Mouse (Mus musculus) E14TG2a.4 (cell line): Measurements from ENCODE around the gene Wfdc1.

Source experiments
- H3K27me3 ChIP-seq: 2 replicates; pipeline ENCODE4 v1.6.1; 2014; ENCODE audit warnings: low read length, control low read depth; ENCODE audit not compliant: insufficient read depth
- H3K36me3 ChIP-seq: 2 replicates; pipeline ENCODE4 v1.6.1; 2014; ENCODE audit warnings: low read length, control low read depth; ENCODE audit not compliant: insufficient read depth
- H3K4me1 ChIP-seq: replicated peaks from 2 replicates; pipeline ENCODE4 v1.6.1; 2014; ENCODE audit warnings: low read depth, low read length, control low read depth
- H3K4me3 ChIP-seq: replicated peaks from 2 replicates; pipeline ENCODE4 v1.5.1; 2014; ENCODE audit warnings: mild to moderate bottlenecking, low read length
- H3K9me3 ChIP-seq: 2 replicates; pipeline ENCODE4 v1.6.1; 2014; ENCODE audit warnings: low read length, control low read depth
- CTCF ChIP-seq: conservative IDR thresholded peaks from 2 replicates; pipeline ENCODE4 v1.5.1; 2014; ENCODE audit warnings: low read length
- NANOG ChIP-seq: IDR thresholded peaks from 2 replicates; pipeline ENCODE4 v1.6.1; 2014; ENCODE audit warnings: borderline replicate concordance, low read length, mixed read lengths
- POU5F1 ChIP-seq: IDR thresholded peaks from 2 replicates; pipeline ENCODE4 v1.6.1; 2014; ENCODE audit warnings: low read length, borderline replicate concordance

Wfdc1 gene

GRCm38 (mm10) chr8:119679184-119679583, 13.0 kb downstream of the Wfdc1 start:
- Histone ChIP-seq H3K4me3 (peak overlapping the region; percentile 69), H3K9me3 (no peaks in the 10 kb centered on the region), H3K27me3 (peaks cover 10% of the 10 kb centered on the region), H3K4me1 (peaks cover 19% of the 10 kb centered on the region), H3K36me3 (no peaks in the 10 kb centered on the region)
- TF ChIP-seq POU5F1 (no peak), CTCF (no peak), NANOG (no peak)

DNA sequence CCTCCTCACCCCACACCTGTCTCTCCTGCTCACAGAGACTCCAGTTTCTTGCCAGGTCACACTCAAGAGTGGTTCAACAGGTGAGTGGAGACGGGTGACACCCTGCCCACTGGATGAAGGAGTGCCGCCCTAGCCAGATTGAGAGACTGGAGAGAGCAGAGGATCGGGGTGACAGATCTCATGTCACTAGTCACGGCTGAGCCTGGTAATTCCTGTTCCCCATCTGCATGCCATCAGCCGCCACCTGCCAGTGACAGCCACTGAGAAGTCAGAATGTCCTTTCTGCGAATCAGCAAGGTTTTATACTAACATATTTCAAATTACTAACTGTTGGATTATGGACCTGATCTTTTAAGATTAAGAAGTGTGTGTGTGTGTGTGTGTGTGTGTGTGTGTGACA, 24.4 kb downstream of the Wfdc1 start:
- TF ChIP-seq NANOG (no peak), POU5F1 (no peak), CTCF (no peak)
- Histone ChIP-seq H3K36me3 (no peaks in the 10 kb centered on the region), H3K4me1 (peaks cover 14% of the 10 kb centered on the region), H3K9me3 (no peaks in the 10 kb centered on the region), H3K4me3 (no peak overlapping the region), H3K27me3 (peaks cover 19% of the 10 kb centered on the region; the same call in 1 of the 2 replicates)

DNA sequence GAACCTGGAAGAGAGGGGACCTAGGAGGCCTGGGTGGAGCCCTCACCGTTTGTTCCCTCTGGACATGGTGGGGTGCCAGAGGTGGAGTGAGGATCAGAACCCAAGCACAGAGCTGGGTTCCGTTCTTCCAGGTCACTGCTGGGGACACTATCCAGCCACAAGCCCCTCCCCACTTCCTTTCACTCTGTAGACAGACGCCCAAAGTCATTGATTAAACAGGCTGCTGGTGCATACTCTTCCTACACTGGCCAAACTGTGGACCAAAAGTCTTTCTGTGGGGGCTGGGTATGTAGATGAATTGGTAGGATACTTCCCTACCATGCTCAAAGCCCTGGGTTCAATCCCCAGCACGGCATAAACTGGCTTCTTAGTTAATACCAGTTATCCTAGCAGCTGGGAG, 25.8 kb downstream of the Wfdc1 start:
- Histone ChIP-seq H3K36me3 (no peaks in the 10 kb centered on the region), H3K9me3 (no peaks in the 10 kb centered on the region), H3K27me3 (peaks cover 19% of the 10 kb centered on the region; the same call in 1 of the 2 replicates), H3K4me3 (no peak overlapping the region), H3K4me1 (peaks cover 13% of the 10 kb centered on the region)
- TF ChIP-seq CTCF, result no peak
- no peak for TF ChIP-seq NANOG
- TF ChIP-seq POU5F1, result no peak

DNA sequence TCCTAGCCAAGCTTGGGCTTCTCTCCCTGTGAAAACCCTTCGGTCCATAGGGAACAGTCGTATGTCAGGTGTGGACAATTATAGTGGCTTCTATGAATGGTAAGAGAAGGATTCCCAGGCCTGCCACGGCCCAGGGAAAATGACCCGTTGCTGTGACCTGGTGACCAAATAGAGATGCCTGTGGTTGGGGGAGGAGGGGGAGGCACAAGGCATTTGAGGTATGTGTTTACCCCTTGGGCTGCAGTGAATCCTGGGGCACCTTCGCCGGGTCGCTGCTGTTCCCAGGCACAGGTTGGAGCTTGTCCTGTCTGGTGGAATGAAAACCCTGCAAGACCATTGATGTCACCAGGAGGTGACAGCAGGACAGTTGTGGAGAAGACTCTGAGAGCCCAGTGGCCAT, 28.5 kb downstream of the Wfdc1 start:
- no peak for TF ChIP-seq NANOG
- no peak for TF ChIP-seq POU5F1
- no peak for TF ChIP-seq CTCF
- Histone ChIP-seq H3K4me1 (peaks cover 23% of the 10 kb centered on the region), H3K27me3 (peaks cover 37% of the 10 kb centered on the region), H3K9me3 (no peaks in the 10 kb centered on the region), H3K36me3 (no peaks in the 10 kb centered on the region), H3K4me3 (no peak overlapping the region)

GRCm38 (mm10) chr8:119697163-119697562, 31.0 kb downstream of the Wfdc1 start:
- TF ChIP-seq NANOG (no peak), CTCF (no peak), POU5F1 (no peak)
- Histone ChIP-seq H3K36me3 (no peaks in the 10 kb centered on the region), H3K27me3 (peaks cover 61% of the 10 kb centered on the region), H3K4me1 (peaks cover 27% of the 10 kb centered on the region), H3K4me3 (no peak overlapping the region), H3K9me3 (no peaks in the 10 kb centered on the region)

- H3K4me3 ChIP-seq, result peak overlapping the region; percentile 73
- TF ChIP-seq CTCF, result peak; percentile 22
- TF ChIP-seq POU5F1, result no peak
- H3K36me3 ChIP-seq, result no peaks in the 10 kb centered on the region
- no peaks in the 10 kb centered on the region for H3K9me3 ChIP-seq
- peaks cover 27% of the 10 kb centered on the region for H3K4me1 ChIP-seq
- H3K27me3 ChIP-seq, result peaks cover 60% of the 10 kb centered on the region
Observed at GRCm38 (mm10) chr8:119698960-119699359, 32.8 kb downstream of the Wfdc1 start.

DNA sequence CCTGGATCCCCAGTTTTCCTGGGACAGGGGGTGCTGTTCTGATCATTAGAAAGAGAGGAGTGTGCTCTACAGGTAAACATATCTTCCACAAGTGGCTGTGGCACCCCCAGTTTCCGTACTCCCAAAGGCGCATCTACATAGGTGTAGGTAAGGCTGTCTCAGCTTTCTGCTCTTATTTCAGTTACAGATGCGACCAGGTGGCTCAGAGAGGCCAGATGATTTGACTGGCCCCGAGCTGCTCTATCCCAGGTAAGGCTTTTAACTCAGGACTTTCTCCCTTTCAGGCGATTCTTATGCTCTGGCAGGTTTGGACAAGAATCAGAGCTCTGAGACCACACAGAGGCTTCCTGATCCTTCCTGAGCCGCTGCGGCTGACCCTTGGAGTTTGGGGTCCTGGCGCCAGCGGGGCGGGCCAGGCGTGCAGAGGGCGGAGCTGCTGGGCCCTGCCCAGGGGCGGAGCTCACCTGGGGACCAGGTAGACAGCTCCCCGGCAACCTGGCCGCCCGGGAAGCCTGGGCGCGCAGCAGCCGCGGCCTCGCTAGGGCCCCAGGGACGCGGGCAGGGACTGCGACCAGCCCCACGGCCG, 33.5 kb downstream of the Wfdc1 start, which contains the start of gene Atp2c2:
TSS of gene Atp2c2 (plus strand) at position 461 of the 586 bp plus-strand sequence.
- no peaks in the 10 kb centered on the region for H3K36me3 ChIP-seq
- no peaks in the 10 kb centered on the region for H3K9me3 ChIP-seq
- peak within 1 kb of the TSS; percentile 73 for H3K4me3 ChIP-seq
- H3K4me1 ChIP-seq, result peaks cover 27% of the 10 kb centered on the region
- peaks cover 56% of the 10 kb centered on the region for H3K27me3 ChIP-seq
- TF ChIP-seq POU5F1, result no peak
- TF ChIP-seq CTCF, result no peak
- no peak for TF ChIP-seq NANOG

DNA sequence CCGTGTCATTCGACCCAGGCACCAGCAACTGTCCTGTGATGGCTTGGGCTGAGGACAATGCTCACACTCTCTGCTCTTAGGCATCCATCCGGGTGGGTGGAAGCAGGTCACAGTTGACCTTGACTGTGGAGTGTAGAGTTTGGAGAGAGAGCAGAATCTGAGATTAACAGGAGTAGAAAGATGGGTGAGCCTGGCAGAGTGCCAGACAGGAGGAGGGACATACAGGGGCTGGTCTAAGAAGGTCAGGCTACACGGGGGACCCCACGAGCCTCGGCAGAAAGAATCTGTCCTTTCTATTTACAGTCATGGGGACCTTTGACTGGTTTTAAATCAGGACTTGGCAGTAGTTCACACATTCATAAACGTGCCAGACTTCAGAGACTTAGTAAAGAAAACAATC, 36.8 kb downstream of the Wfdc1 start:
- H3K9me3 ChIP-seq, result no peaks in the 10 kb centered on the region
- peaks cover 51% of the 10 kb centered on the region for H3K27me3 ChIP-seq
- H3K4me3 ChIP-seq, result no peak overlapping the region
- TF ChIP-seq NANOG (no peak), CTCF (no peak), POU5F1 (no peak)
- H3K4me1 ChIP-seq, result peaks cover 22% of the 10 kb centered on the region
- H3K36me3 ChIP-seq, result no peaks in the 10 kb centered on the region

DNA sequence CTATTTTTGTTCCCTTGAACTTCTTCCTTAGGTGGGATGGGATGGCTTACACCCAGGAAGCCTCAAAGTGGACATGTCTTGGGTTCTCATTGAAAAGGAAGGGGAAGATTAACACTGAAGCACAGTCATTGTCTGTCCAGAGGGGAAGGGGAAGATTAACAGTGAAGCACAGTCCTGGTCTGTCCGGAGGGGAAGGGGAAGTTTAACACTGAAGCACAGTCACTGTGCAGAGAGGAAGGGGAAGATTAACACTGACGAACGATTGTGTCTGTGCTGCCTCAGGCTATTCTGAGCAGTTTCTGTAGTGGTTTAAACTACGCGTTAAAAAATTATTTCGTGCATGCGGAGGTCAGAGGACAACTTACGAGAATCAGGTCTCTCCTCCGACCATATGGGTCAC, 41.0 kb downstream of the Wfdc1 start:
- peaks cover 8% of the 10 kb centered on the region for H3K4me1 ChIP-seq
- H3K9me3 ChIP-seq, result no peaks in the 10 kb centered on the region
- TF ChIP-seq CTCF, result no peak
- TF ChIP-seq POU5F1, result no peak
- TF ChIP-seq NANOG, result no peak
- H3K27me3 ChIP-seq, result peaks cover 30% of the 10 kb centered on the region
- no peaks in the 10 kb centered on the region for H3K36me3 ChIP-seq
- H3K4me3 ChIP-seq, result no peak overlapping the region
